Mouse (Mus musculus) kidney, adult 8-10 months (tissue): ENCODE results near the gene Mex3a.

Experiments
- DNase-seq, 2 experiments: peaks; one replicate each; pipeline ENCODE4 v3.0.0; 2022

The Mex3a gene

DNA sequence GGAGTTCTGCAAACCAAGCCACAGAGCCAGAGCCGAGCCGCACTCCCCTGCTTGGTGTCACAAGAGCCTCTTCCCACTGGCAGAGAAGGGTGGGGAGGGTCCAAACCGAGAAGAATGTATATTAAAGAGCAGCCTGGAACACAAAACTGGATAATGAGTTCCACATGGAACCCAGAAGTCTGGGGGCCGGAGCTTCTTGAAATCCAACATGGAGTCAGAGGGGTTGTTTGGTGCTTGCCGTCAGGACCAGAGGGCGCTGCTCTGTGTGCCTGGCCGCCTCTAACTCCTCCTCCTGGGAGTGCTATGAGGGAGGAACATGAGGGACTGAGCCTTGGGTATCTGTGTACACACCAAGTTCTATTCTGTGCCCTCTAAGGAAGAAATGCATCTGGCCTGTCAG lies 26.4 kb upstream of the Mex3a start:
- no peak for DNase-seq

DNA sequence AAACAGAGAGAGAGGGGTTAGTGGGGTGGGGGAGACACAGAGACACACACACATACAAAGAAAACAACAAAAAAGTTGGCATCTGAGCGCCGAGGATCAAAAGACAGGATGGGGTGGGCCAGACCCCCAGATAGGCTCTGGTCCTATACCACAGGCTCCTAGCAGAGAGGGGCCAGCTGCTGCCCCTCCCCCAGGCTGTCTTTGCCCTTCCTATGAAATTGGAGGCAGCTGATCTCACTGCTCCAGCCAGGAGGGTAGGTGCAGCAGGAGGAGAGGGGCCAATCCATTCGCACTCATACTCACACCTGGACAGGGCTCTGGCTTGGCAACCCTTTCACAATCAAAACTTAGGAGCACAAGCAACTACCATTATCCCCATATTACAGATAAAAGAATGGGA lies 22.9 kb upstream of the Mex3a start:
- DNase-seq: no peak

DNA sequence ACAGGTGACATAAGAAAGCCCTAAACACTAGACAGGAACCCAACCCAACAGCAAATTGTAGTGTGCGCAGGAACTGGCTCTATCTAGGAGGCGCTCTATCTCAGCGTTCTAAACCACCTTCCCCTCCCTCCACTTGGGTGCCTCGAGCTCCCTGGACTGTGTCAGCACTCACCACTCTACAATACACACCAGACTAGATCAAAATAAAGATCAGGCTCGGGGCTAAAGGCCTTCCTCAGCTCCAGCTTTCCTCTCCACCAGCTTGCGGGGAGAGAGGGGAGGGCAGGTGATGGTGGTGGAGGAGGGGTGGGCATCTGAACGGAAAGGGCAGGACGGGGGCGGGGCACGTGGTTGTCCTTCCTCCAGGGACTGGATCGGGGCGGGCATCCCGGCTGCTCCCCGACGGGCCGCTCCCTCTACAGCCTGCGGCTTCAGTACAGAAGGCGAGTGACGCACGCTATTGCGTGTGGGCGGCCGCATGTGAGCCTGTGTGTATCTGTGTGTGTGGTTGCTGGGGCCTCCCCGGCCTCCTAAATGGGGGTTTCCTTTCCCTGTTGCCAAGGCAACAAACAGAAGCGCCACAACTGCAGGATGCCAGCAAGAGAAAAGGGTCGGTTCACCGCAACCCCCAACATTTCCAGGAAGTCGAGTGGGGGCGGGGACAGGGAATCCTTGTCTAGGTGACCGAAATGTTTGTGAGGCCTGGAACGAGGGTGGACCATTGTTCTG lies 22.3 kb upstream of the Mex3a start, which contains the start of gene Lmna:
Lmna (minus strand) TSS at position 265 of the 729 bp plus-strand sequence.
- peak; percentile 93 to 94 for DNase-seq

DNA sequence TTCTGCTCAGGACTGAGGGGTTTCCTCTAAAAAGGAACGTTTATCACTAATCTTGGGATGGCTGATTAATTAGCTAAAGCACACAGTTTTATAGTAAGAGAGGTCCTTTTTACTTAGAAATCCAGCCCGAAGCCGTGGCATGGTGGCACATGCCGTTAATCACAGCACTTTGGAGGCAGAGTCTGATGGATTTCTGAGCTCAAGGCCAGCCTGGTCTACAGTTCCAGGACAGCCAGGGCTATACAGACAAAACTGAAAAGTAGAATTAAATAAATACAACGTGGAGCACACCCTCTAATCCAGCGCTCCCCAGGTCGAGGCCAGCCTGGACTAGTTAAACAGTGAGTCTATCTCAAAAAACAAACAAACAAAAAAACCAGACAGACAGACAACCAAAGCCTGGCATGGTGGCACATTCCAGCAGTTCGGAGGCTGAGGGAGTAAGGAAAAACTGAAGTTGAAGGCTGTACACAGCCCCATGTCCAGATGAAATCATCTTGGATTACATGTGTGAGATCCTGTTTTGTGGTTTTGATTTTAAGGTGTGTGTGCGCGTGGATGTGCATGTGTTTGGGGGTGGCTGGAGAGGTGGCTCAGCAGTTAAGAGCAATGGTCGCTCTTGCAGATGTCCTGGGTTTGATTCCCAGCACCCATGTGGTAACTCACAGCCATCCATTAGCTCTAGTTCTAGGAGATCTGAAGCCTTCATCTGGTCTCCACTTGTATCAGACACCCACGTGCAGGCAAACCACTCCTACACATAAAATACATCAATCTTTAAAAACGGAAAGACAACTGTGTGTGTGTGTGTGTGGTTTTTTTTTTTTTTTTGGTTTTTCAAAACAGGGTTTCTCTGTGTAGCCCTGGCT lies 21.5 kb upstream of the Mex3a start:
- DNase-seq: no peak

DNA sequence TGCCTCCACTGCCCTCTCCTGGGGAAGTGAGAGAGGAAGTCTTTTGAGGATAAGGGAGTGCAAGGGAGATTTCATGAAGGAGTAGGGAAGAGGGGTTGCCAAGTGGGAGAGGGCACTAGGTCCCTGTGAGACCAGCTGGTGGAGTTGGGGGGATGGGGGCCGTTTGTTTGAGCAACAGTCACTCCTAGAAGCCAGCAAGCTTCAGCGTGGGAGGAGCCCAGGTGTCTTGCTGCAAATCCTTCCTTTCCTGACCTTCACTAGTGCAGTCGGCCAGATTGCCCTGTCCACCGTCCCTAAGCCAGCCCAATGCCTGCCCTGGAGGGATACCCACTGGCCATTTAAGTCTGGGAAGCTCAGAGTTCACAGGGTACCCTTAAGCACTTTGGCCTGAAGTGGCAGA lies 20.6 kb upstream of the Mex3a start:
- no peak for DNase-seq

DNA sequence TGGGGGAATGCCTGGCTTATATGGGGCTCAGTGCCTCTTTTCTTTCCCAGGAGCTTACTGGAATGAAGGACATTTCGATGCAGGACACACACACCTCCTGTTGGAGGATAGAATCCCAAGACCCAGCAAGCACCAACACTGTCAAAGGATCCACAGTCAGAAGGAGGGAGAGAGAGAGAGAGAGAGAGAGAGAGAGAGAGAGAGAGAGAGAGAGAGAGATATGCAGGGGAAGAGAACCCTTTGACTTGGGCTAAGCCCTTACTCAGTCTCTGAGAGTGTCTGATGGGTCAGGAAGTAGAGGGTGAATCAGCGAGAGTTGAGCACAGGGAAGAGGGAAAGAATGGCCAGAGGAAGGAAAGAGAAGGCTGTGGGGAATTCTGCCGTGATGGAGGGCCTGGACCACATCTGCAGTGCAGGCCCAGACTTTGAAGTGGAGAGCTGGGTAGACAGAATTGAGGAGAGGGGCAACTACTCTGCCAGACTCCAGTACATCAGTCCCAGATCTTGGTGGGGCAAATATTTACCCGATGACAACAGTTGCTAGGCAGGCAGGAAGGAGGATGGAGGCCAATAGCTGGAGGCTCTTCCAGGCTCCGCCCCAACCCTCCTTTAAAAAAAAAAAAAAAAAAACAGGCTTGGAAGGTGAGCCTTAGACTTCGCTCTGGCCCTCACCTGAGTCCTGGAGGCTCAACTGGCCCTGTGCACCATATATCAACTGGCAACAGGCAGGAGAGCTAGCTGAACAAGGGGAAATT lies 19.9 kb upstream of the Mex3a start:
- DNase-seq: no peak

DNA sequence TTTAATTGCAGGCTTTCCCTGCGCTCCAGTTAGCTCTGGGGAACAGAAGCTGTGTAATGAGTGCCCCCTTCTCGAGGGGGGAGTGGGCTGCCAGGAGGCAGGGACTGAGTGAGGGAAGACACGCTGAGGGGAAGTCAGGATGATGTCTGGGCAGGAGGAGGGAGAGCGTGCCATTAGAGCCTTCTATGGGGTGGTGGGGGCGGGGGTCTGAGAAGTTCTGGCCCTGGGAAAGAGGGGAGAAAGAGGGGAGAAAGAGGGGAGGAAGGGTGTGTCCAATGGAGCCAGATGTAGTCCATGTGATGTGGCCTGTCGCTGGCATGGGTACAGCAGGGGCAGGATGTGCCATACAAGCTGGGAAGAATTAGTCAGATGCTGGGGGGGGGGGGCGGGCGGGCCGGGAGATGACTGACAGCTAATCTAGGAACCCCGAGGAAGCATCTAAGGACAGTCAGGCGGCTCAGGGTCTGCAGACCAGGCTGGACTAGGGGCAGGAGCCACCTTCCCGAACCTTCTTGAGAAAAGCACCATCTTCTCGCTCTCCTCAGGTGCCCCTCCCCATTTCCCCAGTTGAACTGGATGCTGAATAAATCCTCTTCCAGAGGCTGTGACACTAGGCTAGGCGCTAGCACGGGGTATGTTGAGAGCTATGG lies 19.2 kb upstream of the Mex3a start:
- DNase-seq: no peak

DNA sequence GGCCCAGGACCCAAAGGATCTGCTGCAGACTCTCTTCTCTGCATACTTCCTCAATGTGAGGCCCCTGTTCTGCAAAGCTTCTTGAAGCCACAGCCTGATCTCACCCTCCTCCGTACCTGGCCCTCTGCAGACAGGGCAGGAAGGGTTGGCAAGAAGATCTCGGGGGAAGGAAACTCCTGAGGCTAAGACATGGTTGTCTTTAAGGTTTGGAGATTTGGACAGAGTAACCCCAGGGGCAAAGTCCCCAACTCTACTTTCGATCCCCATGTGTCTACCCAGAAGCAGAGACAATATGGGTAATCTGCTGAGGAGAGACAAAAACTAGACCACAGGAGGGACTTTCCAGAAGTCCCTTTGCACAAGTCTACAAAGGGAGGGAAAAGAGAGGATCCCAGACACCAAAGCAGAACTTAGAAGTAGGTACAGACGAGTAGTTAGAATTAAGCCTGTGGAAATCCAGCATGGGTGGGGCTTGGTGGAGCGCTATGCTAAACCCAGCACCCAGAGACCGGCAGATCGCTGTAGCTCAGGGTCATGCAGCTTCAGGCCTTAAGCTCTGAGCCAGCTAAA lies 18.6 kb upstream of the Mex3a start:
- DNase-seq: no peak

DNA sequence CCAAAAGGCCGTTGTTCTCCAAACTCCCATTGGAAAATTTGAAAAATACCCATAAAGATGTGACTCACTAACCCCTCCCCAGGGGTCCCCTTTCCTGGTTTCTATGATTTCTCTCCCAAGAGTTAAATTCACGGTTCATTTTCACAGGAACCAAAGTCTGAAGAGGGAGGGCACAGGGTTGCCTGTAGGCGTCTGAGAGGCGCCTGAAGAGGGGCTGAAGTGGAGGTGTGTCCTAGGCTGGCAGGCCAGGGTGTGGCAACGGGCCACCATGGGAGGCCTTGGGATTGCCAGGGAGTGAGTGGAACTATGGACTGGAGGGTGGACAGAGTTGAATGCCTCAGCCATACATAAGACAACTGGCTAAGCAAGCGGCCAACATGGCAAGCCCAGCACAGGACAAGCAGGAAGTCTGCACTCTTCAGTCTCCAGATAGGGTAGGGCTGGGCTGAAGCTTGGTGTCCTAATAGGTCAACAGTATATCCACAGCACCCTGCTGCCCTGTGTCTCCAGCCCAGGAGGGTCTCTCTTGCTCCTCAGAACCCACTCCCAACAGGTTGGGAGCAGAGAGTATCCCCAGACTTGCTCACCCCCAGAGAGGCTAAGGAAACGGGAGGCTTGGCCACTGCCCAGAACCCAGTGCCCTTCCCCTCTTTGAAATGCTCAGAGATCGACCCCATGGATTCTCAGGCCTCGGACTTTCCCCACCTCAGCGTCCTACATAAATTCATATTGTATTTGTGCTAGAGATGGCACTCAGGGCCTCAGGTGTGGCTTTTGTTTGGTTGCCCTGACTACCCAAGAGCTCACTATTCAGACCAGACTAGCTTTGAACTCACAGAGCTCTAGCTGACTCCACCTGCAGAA lies 17.7 kb upstream of the Mex3a start:
- no peak for DNase-seq

DNA sequence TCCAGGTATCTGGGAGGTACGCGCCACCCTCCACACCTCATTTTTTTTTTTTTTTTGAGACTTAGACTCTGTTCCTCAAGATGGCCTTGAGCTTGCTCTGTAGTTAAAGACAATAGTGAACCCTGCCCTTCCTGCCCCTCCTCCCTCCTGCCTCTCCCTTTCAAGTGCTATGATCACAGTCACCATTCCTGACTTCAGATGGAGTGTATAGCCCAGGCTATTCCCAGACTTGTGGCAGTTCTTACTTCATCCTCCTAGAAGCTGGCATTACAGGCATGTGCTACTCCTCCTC lies 17.2 kb upstream of the Mex3a start:
- DNase-seq: no peak

DNA sequence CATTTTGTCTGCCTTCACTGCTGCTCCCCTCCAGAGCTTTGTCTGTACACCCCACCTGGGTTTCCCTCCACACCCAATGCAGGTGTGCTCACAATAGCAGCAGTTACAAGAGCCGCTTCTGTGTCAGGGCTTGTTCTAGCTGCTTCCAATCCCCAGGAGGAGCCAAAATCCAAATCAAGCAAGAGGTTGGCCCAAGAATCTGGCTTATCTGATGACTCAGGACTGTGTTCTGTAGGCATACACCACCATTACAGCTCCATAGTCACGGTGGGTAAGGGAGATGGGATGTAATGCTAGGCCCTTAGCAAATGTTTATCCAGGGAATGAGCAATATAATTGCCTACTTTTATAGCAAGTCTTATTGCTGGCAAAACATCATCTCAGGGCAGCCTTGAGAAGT lies 15.8 kb upstream of the Mex3a start:
- no peak for DNase-seq

DNA sequence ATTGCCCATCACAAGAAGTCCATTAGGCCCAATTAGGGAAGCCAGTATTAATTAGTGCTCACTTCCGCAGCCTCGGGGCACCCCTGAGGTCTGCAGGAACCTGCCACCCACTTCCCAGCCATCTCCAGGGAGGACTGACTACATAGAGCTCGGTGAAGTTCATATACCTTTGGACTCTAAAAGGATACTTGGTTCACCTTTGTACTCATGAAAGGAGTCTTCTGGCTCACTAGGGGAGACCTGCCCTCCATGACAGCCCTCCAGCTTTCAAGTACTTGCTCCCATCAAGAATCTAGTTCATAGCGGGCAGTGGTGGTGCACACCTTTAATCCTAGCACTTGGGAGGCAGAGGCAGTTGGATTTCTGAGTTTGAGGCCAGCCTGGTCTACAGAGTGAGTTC lies 13.8 kb upstream of the Mex3a start:
- DNase-seq: no peak

DNA sequence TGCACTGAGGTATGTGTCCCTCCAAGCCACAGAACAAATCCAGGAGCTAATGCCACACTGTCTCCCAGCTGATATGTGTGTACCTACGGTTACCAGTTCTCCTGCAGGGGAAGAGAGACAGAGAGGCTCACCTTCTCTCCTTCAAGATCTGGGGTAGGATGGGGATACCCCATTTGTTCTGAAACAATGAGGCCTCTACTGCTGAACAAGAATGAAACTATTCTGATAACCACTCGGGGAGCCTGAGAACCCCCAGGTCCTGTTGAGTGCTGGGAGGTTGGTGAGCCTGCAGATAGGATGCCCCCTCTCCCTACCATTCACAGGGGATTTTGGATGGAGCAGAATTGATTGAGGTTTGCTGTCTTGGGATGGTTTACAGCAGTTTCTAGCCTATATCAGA lies 12.1 kb upstream of the Mex3a start:
- no peak for DNase-seq

DNA sequence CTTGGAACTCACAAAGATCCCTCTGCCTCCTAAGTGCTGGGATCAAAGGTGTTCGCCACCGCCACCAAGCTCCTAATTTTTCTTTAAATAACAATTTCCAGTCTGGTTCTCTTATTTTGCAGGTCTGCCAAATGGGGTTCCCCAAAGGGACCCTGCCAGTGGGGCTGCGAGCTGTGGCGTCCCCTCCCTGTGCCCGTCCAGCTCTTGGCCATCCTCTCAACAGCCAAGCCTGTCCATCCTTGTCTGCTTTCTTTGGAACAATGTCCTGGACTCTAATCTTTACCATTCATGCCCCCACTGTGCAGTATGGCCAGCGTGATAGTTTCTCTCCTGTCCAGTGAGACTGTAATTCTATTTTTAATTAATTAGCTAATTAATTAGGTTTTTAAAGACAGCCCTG lies 11.0 kb upstream of the Mex3a start:
- no peak for DNase-seq

DNA sequence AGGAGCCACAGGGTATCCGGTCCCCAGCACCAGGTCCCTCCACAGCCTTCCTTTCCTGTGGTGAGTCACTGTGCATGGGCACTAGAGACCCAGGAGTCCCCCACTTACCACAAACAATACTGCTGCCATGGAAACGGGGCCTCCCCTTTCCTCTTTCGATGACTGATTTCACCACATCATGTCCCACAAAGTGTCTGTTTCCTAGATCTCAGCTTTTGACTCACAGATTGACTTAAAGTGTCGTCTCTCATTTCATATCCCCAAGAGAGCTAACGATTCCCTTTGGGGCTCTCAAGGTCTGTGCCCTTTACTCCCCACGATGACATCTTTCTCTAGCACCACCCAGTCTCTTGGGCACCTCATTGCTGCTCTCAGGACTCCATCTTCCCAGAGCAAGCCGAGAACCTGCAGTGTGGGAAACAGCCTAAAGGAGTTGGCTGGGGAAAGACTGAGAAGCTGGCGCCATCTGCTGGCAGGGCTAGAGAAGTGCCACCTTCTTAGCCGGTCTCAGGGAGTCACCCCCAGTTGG lies 10.3 kb upstream of the Mex3a start:
- peak in 1 of 2 experiments; percentile 60 for DNase-seq

DNA sequence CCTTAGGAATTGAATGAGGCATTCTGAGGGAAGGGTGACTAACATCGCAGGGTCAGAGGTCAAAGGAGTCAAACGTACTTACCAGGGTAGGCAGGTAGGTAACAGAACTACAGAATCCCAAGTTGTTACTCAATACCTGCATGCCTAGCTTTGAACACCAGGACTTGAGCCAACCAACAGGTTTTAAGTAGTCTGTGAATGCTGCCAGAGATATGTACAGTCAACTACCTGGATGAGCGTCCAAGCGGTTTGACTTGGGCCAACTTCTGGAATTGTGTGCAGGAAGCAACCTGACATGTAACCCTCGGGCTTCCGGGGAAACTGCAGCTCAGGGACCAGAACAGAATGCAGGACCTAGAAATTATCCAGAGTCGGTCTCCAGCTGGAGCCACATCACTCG lies 9.2 kb upstream of the Mex3a start:
- no peak for DNase-seq

DNA sequence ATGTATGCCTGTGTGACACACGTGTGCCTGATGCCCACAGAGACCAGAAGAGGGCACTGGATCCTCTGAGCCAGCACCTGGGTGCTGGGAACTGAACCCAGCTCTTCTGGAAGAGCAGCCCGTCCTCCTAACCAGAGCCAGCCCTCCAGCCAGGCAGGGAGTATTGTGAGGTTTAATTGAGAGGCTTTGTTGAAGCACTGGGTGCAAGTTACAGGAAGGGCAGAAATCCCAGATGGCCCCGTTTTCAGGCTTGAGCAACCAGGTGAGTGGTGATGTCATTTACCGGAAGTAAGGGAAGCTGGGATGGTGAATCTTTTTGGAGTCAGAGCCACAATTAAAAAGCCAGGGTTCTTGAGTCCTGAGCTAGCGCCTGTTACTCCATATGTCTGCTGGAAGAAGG lies 7.2 kb upstream of the Mex3a start:
- no peak for DNase-seq

DNA sequence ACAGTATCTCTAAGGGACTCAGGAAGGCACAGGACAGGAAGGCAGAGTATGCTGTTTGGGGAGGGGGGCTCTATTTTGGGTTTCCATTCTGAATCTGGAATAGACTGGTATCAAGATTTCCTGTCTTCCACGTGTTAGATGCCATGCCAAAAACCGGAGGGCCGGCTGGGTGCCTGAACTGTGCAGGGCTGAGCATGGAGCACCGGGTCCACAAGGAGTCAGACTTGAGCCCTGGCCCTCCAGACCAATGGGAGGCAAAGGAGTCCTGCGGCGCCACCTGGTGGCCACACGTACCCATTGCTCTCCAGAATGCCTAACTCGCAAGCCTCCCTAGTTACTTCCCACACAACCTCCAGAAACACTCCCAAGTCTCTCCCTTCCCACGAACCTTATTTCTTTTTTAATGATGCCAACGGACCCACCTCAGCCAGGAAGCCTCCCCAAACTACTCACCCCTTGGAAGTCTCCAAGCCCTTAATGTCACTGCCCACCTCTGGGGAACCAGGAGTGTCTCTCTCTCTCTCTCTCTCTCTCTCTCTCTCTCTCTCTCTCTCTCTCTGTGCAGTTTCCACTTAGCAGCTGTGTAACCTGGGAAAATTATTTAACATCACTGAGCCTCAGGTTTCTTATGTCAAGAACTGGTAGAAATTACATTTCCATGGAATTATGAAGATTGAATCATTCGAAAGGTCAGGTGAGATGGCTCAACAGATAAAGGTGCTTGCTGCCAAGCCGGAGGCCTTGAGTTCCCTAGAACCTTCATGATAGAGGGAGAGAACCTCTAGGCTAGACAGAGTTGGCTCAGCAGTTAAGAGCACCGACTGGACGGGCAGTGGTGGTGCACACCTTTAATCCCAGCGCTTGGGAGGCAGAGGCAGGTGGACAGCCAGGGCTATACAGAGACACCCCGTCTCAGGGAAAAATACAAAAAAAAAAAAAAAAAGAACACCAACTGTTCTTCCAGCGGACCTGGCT lies 5.8 kb upstream of the Mex3a start:
- peak; percentile 87 to 89 for DNase-seq

DNA sequence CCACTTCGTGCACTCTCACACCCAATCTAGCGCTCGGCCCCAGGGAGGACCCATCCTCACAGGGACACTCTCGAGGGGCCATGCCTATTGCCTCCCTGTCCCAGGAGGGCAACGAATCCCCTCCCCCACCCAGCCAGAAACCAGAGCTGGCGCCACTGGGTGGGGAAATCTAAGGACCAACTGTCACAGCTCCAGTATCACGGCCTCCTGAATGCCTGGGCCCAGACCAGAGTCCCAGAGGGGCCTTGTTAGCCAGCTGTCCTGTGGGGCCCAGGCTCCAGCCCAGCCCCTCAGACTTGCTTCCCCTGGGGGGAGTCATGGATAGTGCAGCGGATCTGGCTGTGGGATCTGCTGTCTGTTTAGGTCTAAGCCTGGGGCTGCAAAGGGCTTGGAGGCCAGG lies 4.6 kb upstream of the Mex3a start:
- DNase-seq: no peak

DNA sequence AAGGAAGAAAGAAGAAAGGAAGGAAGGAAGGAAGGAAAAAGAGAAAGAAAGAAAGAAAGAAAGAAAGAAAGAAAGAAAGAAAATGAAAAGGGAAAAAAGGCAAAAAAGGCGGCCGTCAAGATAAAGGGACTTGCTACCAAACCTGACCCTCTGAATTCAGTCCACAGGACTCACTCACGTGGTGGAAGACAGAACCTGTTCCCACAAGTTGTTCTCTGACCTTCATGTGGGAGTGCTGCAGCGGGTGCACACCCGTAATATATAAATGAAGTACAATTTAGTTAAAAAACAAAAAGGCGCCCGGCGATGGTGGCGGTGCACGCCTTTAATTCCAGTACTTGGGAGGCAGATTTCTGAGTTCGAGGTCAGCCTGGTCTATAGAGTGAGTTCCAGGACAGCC lies 3.5 kb upstream of the Mex3a start:
- DNase-seq: no peak
